ENCODE assay signal across 24 mouse cellular contexts in genomic region chr11:105502311-105502710, GRCm38 (mm10). TPM values are rescaled to one million over a fixed set of nuclear protein-coding genes. Genes with fewer than 3 reads are reported as not detected.
DNase-seq lines count a peak whose midpoint lies in the region; ATAC-seq and TF ChIP-seq lines count a peak whose summit lies in the region.
"Had no signal": no experiment of that assay in that cellular context is flagged by ENCODE, and none has a peak within 500 bp of the region (broad histone marks: within the 10 kb centered on the region; RNA-seq: fewer than 3 reads in every experiment).

No protein-coding gene starts in this region.

- TF ChIP-seq POLR2A in bone marrow macrophage, adult 2 months (IDR thresholded peaks at IDR 0.05; ENCODE audit: borderline replicate concordance, low read depth, low read length), result no peak

- 83% methylated on average over 4 of the region's 4 CpGs for WGBS in heart, embryonic 11.5 days (ENCODE audit: insufficient replicate concordance)
- WGBS in intestine, embryonic 15.5 days, result 66% methylated on average over 4 of the region's 4 CpGs

- H3K27me3 ChIP-seq in heart, embryonic 11.5 days (ENCODE audit: control insufficient read depth, insufficient read depth, low read length), result no peaks in the 10 kb centered on the region
- H3K27me3 ChIP-seq in intestine, embryonic 15.5 days (replicated peaks), result no peaks in the 10 kb centered on the region
- H3K27me3 ChIP-seq: embryonic facial prominence, embryonic 13.5 days; forebrain, embryonic 12.5 days; heart, embryonic 15.5 days; hindbrain, embryonic 15.5 days had no signal

- no peak overlapping the region for H3K4me2 ChIP-seq in heart, embryonic 11.5 days
- H3K4me2 ChIP-seq in intestine, embryonic 15.5 days (replicated peaks), result no peak overlapping the region
- H3K4me2 ChIP-seq: embryonic facial prominence, embryonic 13.5 days; forebrain, embryonic 12.5 days; heart, embryonic 15.5 days; hindbrain, embryonic 15.5 days had no signal

- H3K27ac ChIP-seq in bone marrow macrophage, adult 2 months (ENCODE audit: insufficient read depth, low read depth, low read length), result peak overlapping the region; percentile 33; the same call in 1 of the 2 replicates
- H3K27ac ChIP-seq in heart, embryonic 11.5 days (ENCODE audit: low read depth, low read length), result no peak overlapping the region
- H3K27ac ChIP-seq in intestine, embryonic 15.5 days, result no peak overlapping the region
- H3K27ac ChIP-seq: embryonic facial prominence, embryonic 13.5 days; forebrain, embryonic 12.5 days; heart, embryonic 15.5 days; hindbrain, embryonic 15.5 days had no signal

- H3K4me3 ChIP-seq in bone marrow macrophage, adult 2 months (ENCODE audit: insufficient read depth, low read length), result no peak overlapping the region
- H3K4me3 ChIP-seq in heart, embryonic 11.5 days (ENCODE audit: low read depth, low read length), result no peak overlapping the region
- no peak overlapping the region for H3K4me3 ChIP-seq in intestine, embryonic 15.5 days (replicated peaks)
- H3K4me3 ChIP-seq: embryonic facial prominence, embryonic 13.5 days; forebrain, embryonic 12.5 days; heart, embryonic 15.5 days; hindbrain, embryonic 15.5 days had no signal

- no peaks in the 10 kb centered on the region for H3K36me3 ChIP-seq in heart, embryonic 11.5 days (ENCODE audit: control insufficient read depth, insufficient read depth, low read length)
- no peaks in the 10 kb centered on the region for H3K36me3 ChIP-seq in intestine, embryonic 15.5 days
- H3K36me3 ChIP-seq: embryonic facial prominence, embryonic 13.5 days; forebrain, embryonic 12.5 days; heart, embryonic 15.5 days; hindbrain, embryonic 15.5 days had no signal

- no peak for TF ChIP-seq CTCF in bone marrow macrophage, adult 2 months (IDR thresholded peaks at IDR 0.05; ENCODE audit: low read depth, low read length)

- peak; percentile 78 for ATAC-seq in common myeloid progenitor, adult 5-6 weeks (replicated peaks; ENCODE audit: low read depth, poor library complexity, severe bottlenecking)
- ATAC-seq in megakaryocyte progenitor cell, adult 5-6 weeks (replicated peaks; ENCODE audit: poor library complexity), result peak; percentile 89
- no peak for ATAC-seq in heart, embryonic 11.5 days (replicated peaks; ENCODE audit: insufficient number of reproducible peaks, low FRiP score, low TSS enrichment)
- ATAC-seq in intestine, embryonic 15.5 days, result no peak
- ATAC-seq: CD4-positive, CD25-positive, alpha-beta regulatory T cell, adult 4 months; forebrain, embryonic 16.5 days had no signal

- DNase-seq in lung, postnatal 36 days, result peak; percentile 16
- no peak for DNase-seq in lung, adult 18-20 months
- no peak for DNase-seq in adrenal gland, adult 2 months
- DNase-seq: adrenal gland, postnatal 14 days; B cell, adult 2 months; cerebellum, adult 11 months; cerebellum, adult 9-10 months; cerebellum, postnatal 25 days; gastrocnemius, postnatal 10 days; heart, postnatal 14 days had no signal

- H3K9ac ChIP-seq in heart, embryonic 11.5 days (ENCODE audit: low read depth, low read length), result no peak overlapping the region
- H3K9ac ChIP-seq in intestine, embryonic 15.5 days, result no peak overlapping the region
- H3K9ac ChIP-seq: embryonic facial prominence, embryonic 13.5 days; forebrain, embryonic 12.5 days; heart, embryonic 15.5 days; hindbrain, embryonic 15.5 days had no signal

- peaks cover 27% of the 10 kb centered on the region for H3K4me1 ChIP-seq in bone marrow macrophage, adult 2 months (ENCODE audit: control insufficient read depth, insufficient read depth, low read length)
- peaks cover 17% of the 10 kb centered on the region for H3K4me1 ChIP-seq in heart, embryonic 11.5 days (ENCODE audit: control insufficient read depth, insufficient read depth, low read length)
- peaks cover 4% of the 10 kb centered on the region; the same call in 1 of the 2 replicates for H3K4me1 ChIP-seq in intestine, embryonic 15.5 days (replicated peaks)

- H3K9me3 ChIP-seq in heart, embryonic 11.5 days (replicated peaks; ENCODE audit: control insufficient read depth, low read length), result no peaks in the 10 kb centered on the region
- no peaks in the 10 kb centered on the region for H3K9me3 ChIP-seq in intestine, embryonic 15.5 days
- H3K9me3 ChIP-seq: embryonic facial prominence, embryonic 13.5 days; forebrain, embryonic 12.5 days; heart, embryonic 15.5 days; hindbrain, embryonic 15.5 days had no signal

RNA-seq across cellular contexts. Expression of gene March10, which starts 45.8 kb away (rescaled TPM):
- polyA plus RNA-seq in bone marrow macrophage, adult 2 months (2012; ENCODE audit: insufficient read depth, insufficient read length, missing spikeins), result not detected in 2 replicates
- total RNA-seq in common myeloid progenitor, adult 5-6 weeks (2017), result not detected in 2 replicates
- total RNA-seq in megakaryocyte progenitor cell, adult 5-6 weeks (2015), result not detected in 2 replicates
- total RNA-seq in megakaryocyte progenitor cell, adult 5-6 weeks (2017), result not detected in 2 replicates
- not detected for total RNA-seq in adrenal gland, adult 2 months (2021)
- not detected in 2 replicates for polyA plus RNA-seq in adrenal gland, adult 2 months (2012; rRNA removed)
- 0.19 and 0.30 TPM in 2 replicates for polyA plus RNA-seq in heart, embryonic 11.5 days (2014; fragmentation: Nextera tagmentation; extraction: Ambion mirVana)
- not detected in 2 replicates for polyA plus RNA-seq in intestine, embryonic 15.5 days (2015; fragmentation: Nextera tagmentation; extraction: Ambion mirVana)
- total RNA-seq: adrenal gland, postnatal 14 days; gastrocnemius, postnatal 10 days; gastrocnemius, postnatal 4 days; heart, adult 8-10 months; heart, postnatal 14 days; MEL had no signal
- polyA plus RNA-seq: CD4-positive, CD25-positive, alpha-beta regulatory T cell, adult 4 months; embryonic facial prominence, embryonic 13.5 days; forebrain, embryonic 12.5 days; heart, embryonic 15.5 days had no signal

Comparison
In these comparisons a context has a peak if more than half of its experiments do, and no peak if none do; other contexts are left out.
1. ATAC-seq: peak in common myeloid progenitor, adult 5-6 weeks (single experiment) and megakaryocyte progenitor cell, adult 5-6 weeks (single experiment); none in heart, embryonic 11.5 days (single experiment) and intestine, embryonic 15.5 days (single experiment).